Mouse (Mus musculus): ENCODE measurements at regions not wholly inside any gene's neighbourhood (a gene's known extent, or its start where the extent isn't known, plus 50 kb on each side); places are given as distances from the start of the nearest gene placed in this dataset.

- no peak overlapping the region for H3K4me3 ChIP-seq (ENCODE audit: low read length)
- no peaks in the 10 kb centered on the region for H3K36me3 ChIP-seq (ENCODE audit: control insufficient read depth, insufficient read depth, low read length)
- H3K27ac ChIP-seq (ENCODE audit: low read depth, low read length) = no peak overlapping the region
- 90% methylated on average over 6 of the region's 6 CpGs for WGBS
- H3K9me3 ChIP-seq (ENCODE audit: control insufficient read depth, low read length) = no peaks in the 10 kb centered on the region
- no peak overlapping the region for H3K9ac ChIP-seq (ENCODE audit: low read depth, low read length)
- no peaks in the 10 kb centered on the region for H3K4me1 ChIP-seq (ENCODE audit: control insufficient read depth, insufficient read depth, low read depth, low read length)
- no peak for ATAC-seq
- H3K4me2 ChIP-seq (ENCODE audit: low read length) = no peak overlapping the region
- H3K27me3 ChIP-seq (replicated peaks; ENCODE audit: control insufficient read depth, insufficient read depth, low read length) = no peaks in the 10 kb centered on the region
Observed at GRCm38 (mm10) chr12:9091951-9092350, 62.2 kb downstream of the Ttc32 start.

DNA sequence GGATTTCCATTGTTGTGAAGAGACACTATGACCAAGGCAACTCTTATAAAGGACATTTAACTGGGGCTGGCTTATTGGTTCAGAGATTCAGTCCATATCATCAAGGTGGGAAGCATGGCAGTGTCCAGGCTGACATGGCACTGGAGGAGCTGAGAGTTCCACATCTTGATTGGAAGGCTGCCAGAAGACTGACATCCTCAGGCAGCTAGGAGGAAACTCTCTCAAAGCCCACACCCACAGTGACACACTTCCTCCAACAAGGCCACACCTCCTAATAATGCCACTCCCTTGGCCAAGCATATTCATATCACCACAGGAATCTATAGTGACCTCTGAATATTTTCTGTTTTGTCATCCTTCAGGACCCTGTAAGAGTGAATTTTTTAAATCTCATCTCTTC lies 65.3 kb downstream of the Ttc32 start:
- Histone ChIP-seq H3K4me1 (ENCODE audit: control insufficient read depth, insufficient read depth, low read depth, low read length) (no peaks in the 10 kb centered on the region), H3K36me3 (ENCODE audit: control insufficient read depth, insufficient read depth, low read length) (no peaks in the 10 kb centered on the region), H3K9ac (ENCODE audit: low read depth, low read length) (no peak overlapping the region), H3K9me3 (ENCODE audit: control insufficient read depth, low read length) (no peaks in the 10 kb centered on the region), H3K4me3 (ENCODE audit: low read length) (no peak overlapping the region), H3K27ac (ENCODE audit: low read depth, low read length) (no peak overlapping the region), H3K27me3 (replicated peaks; ENCODE audit: control insufficient read depth, insufficient read depth, low read length) (no peaks in the 10 kb centered on the region), H3K4me2 (ENCODE audit: low read length) (no peak overlapping the region)
- no peak for ATAC-seq

GRCm38 (mm10) chr12:9106416-9106815 lies 76.6 kb downstream of the Ttc32 start:
- Histone ChIP-seq H3K36me3 (ENCODE audit: control insufficient read depth, insufficient read depth, low read length) (no peaks in the 10 kb centered on the region), H3K9ac (ENCODE audit: low read depth, low read length) (no peak overlapping the region), H3K9me3 (ENCODE audit: control insufficient read depth, low read length) (no peaks in the 10 kb centered on the region), H3K27ac (ENCODE audit: low read depth, low read length) (no peak overlapping the region), H3K4me3 (ENCODE audit: low read length) (no peak overlapping the region), H3K4me1 (ENCODE audit: control insufficient read depth, insufficient read depth, low read depth, low read length) (no peaks in the 10 kb centered on the region), H3K27me3 (replicated peaks; ENCODE audit: control insufficient read depth, insufficient read depth, low read length) (no peaks in the 10 kb centered on the region), H3K4me2 (ENCODE audit: low read length) (no peak overlapping the region)
- 53% methylated on average over 3 of the region's 3 CpGs for WGBS
- no peak for ATAC-seq

DNA sequence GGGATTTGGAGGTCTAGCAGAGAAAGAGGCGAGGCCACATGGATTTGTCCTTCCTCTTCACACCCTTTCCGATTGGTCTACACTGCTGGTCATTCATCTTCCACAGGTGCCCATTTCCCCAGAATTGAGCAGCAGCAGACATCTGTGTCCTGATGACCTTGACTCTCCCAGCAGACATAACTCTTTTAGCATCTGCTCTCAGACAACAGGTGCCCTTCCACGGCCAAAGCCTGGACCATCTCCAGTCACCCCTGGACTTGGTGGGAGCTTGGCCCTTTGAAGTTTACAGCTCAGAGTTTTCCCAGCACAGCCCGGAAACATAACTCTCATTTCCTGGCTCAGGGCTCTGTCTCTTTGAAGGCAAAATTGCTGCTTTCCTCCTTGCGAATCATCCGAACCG lies 80.0 kb downstream of the Ttc32 start:
- no peak for ATAC-seq
- 81% methylated on average over 7 of the region's 7 CpGs for WGBS
- no peak overlapping the region for H3K4me2 ChIP-seq (ENCODE audit: low read length)
- H3K27ac ChIP-seq (ENCODE audit: low read depth, low read length) = no peak overlapping the region
- no peaks in the 10 kb centered on the region for H3K36me3 ChIP-seq (ENCODE audit: control insufficient read depth, insufficient read depth, low read length)
- H3K4me1 ChIP-seq (ENCODE audit: control insufficient read depth, insufficient read depth, low read depth, low read length) = no peaks in the 10 kb centered on the region
- H3K27me3 ChIP-seq (replicated peaks; ENCODE audit: control insufficient read depth, insufficient read depth, low read length) = no peaks in the 10 kb centered on the region
- H3K9me3 ChIP-seq (ENCODE audit: control insufficient read depth, low read length) = no peaks in the 10 kb centered on the region
- no peak overlapping the region for H3K9ac ChIP-seq (ENCODE audit: low read depth, low read length)
- H3K4me3 ChIP-seq (ENCODE audit: low read length) = no peak overlapping the region

DNA sequence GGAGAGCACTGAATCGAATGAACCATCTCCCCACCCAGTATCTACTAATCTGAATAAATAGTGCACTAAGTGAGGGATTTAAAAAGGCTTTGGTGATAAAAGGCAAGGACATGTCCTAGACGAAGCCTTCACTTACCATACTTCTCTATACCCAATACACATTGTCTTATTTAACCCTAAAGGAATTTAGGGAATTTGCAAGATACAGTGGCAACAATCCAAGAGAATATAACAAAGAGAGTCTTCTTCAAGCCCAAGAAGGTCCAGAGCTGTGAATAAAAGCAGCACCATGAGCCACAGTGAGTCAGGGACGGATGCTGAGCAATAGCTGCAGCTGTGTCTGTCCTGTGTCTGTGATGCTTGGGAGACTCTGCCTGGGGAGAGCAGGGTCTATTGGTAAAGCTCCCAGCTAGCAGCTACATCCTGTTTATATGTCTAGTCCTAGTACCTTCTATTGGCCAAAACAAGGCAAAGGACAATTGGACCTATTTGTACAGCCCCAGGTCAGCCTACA lies 82.4 kb downstream of the Ttc32 start:
- H3K9ac ChIP-seq (ENCODE audit: low read depth, low read length) = no peak overlapping the region
- H3K27me3 ChIP-seq (replicated peaks; ENCODE audit: control insufficient read depth, insufficient read depth, low read length) = no peaks in the 10 kb centered on the region
- no peaks in the 10 kb centered on the region for H3K36me3 ChIP-seq (ENCODE audit: control insufficient read depth, insufficient read depth, low read length)
- H3K4me3 ChIP-seq (ENCODE audit: low read length) = no peak overlapping the region
- no peak for ATAC-seq
- WGBS = 76% methylated on average over 3 of the region's 3 CpGs
- H3K9me3 ChIP-seq (ENCODE audit: control insufficient read depth, low read length) = no peaks in the 10 kb centered on the region
- H3K4me1 ChIP-seq (ENCODE audit: control insufficient read depth, insufficient read depth, low read depth, low read length) = no peaks in the 10 kb centered on the region
- H3K4me2 ChIP-seq (ENCODE audit: low read length) = no peak overlapping the region
- H3K27ac ChIP-seq (ENCODE audit: low read depth, low read length) = no peak overlapping the region

DNA sequence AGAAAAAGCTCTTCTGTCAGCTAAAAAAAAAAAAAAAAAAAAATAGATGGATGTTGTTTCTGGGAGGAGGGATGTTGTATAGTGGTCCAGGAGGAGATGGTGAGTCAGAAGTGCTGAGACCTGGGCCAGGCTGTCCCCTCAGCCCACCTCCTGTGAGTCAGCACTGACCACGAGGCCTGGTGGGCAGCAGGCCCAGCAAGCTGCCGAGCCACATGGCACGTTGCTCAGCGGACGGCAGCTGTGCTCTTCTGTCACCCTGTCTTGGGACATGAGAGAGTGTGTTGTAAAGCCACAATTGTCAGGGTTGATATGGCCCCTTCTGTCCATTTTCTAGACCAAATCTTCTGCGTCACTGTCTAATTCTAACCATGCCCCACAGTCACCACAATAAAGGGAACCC lies 83.9 kb downstream of the Ttc32 start:
- H3K4me2 ChIP-seq (ENCODE audit: low read length) = no peak overlapping the region
- no peaks in the 10 kb centered on the region for H3K9me3 ChIP-seq (ENCODE audit: control insufficient read depth, low read length)
- no peak for ATAC-seq
- H3K4me3 ChIP-seq (ENCODE audit: low read length) = no peak overlapping the region
- H3K27ac ChIP-seq (ENCODE audit: low read depth, low read length) = no peak overlapping the region
- no peaks in the 10 kb centered on the region for H3K27me3 ChIP-seq (replicated peaks; ENCODE audit: control insufficient read depth, insufficient read depth, low read length)
- WGBS = 53% methylated on average over 6 of the region's 6 CpGs
- no peaks in the 10 kb centered on the region for H3K4me1 ChIP-seq (ENCODE audit: control insufficient read depth, insufficient read depth, low read depth, low read length)
- H3K9ac ChIP-seq (ENCODE audit: low read depth, low read length) = no peak overlapping the region
- H3K36me3 ChIP-seq (ENCODE audit: control insufficient read depth, insufficient read depth, low read length) = no peaks in the 10 kb centered on the region

GRCm38 (mm10) chr12:9114061-9114460 lies 84.3 kb downstream of the Ttc32 start:
- Histone ChIP-seq H3K36me3 (ENCODE audit: control insufficient read depth, insufficient read depth, low read length) (no peaks in the 10 kb centered on the region), H3K9ac (ENCODE audit: low read depth, low read length) (no peak overlapping the region), H3K27me3 (replicated peaks; ENCODE audit: control insufficient read depth, insufficient read depth, low read length) (no peaks in the 10 kb centered on the region), H3K9me3 (ENCODE audit: control insufficient read depth, low read length) (no peaks in the 10 kb centered on the region), H3K4me3 (ENCODE audit: low read length) (no peak overlapping the region), H3K4me2 (ENCODE audit: low read length) (no peak overlapping the region), H3K4me1 (ENCODE audit: control insufficient read depth, insufficient read depth, low read depth, low read length) (no peaks in the 10 kb centered on the region), H3K27ac (ENCODE audit: low read depth, low read length) (no peak overlapping the region)
- WGBS = 90% methylated on average over 1 of the region's 1 CpGs
- no peak for ATAC-seq

DNA sequence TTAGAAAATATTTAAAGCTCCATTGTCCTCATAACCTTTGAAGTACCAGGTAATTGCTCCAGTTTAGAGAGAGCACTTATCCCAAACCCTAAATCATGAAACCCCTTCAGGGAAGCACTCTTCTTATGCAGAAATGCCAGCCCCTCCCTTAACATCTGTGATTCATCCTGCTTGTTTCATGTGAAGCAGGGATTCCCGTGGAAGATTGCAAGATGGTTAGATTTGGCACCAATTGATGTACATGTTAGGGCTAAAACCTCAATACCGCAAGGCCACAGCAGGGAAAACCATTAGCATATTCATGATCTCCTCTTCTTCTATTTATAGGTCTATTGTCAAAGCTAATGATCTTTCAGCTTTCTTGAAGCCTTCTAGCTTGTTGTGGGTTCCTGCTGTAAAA lies 88.8 kb downstream of the Ttc32 start:
- Histone ChIP-seq H3K4me3 (ENCODE audit: low read length) (no peak overlapping the region), H3K9ac (ENCODE audit: low read depth, low read length) (no peak overlapping the region), H3K4me1 (ENCODE audit: control insufficient read depth, insufficient read depth, low read depth, low read length) (no peaks in the 10 kb centered on the region), H3K4me2 (ENCODE audit: low read length) (no peak overlapping the region), H3K9me3 (ENCODE audit: control insufficient read depth, low read length) (no peaks in the 10 kb centered on the region), H3K27ac (ENCODE audit: low read depth, low read length) (no peak overlapping the region), H3K36me3 (ENCODE audit: control insufficient read depth, insufficient read depth, low read length) (no peaks in the 10 kb centered on the region), H3K27me3 (replicated peaks; ENCODE audit: control insufficient read depth, insufficient read depth, low read length) (no peaks in the 10 kb centered on the region)
- ATAC-seq = no peak
- 18% methylated on average over 2 of the region's 2 CpGs for WGBS

DNA sequence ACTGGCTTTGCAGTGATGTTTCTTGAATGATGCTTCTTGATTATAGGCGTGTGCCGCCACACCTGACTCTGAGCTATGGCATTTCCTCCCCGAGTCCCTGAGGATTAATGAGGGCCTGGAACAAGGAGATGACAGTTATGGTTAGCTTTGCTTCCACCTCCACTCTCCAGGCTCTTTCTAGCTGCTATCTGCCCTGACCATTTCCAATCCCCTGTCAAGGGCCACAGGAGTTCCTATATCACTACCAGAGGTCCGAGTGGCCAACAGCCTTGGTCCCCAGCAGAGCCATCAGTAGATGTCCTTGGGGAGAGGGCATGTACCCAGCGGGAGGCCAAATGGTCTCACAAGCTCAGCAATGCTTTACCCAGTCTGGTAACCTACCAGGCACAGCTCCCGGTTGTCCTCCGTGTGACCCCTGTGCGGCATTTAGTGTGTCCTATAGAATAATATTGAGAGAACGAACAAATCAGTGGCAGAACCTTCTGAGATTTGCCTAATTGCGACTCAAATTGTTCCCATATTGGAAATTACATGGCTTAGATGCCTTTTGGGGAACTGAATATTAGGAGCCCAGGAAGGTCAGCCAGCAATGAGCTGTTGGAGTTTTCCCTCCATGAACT lies 98.2 kb downstream of the Ttc32 start:
- no peaks in the 10 kb centered on the region for H3K4me1 ChIP-seq (ENCODE audit: control insufficient read depth, insufficient read depth, low read depth, low read length)
- H3K9ac ChIP-seq (ENCODE audit: low read depth, low read length) = no peak overlapping the region
- H3K4me2 ChIP-seq (ENCODE audit: low read length) = no peak overlapping the region
- H3K9me3 ChIP-seq (ENCODE audit: control insufficient read depth, low read length) = no peaks in the 10 kb centered on the region
- WGBS = 89% methylated on average over 10 of the region's 10 CpGs
- no peaks in the 10 kb centered on the region for H3K36me3 ChIP-seq (ENCODE audit: control insufficient read depth, insufficient read depth, low read length)
- no peak overlapping the region for H3K4me3 ChIP-seq (ENCODE audit: low read length)
- no peak overlapping the region for H3K27ac ChIP-seq (ENCODE audit: low read depth, low read length)
- H3K27me3 ChIP-seq (replicated peaks; ENCODE audit: control insufficient read depth, insufficient read depth, low read length) = no peaks in the 10 kb centered on the region
- no peak for ATAC-seq
